Comparison of ENCODE assay signal across 23 mouse cellular contexts in the genomic region with DNA sequence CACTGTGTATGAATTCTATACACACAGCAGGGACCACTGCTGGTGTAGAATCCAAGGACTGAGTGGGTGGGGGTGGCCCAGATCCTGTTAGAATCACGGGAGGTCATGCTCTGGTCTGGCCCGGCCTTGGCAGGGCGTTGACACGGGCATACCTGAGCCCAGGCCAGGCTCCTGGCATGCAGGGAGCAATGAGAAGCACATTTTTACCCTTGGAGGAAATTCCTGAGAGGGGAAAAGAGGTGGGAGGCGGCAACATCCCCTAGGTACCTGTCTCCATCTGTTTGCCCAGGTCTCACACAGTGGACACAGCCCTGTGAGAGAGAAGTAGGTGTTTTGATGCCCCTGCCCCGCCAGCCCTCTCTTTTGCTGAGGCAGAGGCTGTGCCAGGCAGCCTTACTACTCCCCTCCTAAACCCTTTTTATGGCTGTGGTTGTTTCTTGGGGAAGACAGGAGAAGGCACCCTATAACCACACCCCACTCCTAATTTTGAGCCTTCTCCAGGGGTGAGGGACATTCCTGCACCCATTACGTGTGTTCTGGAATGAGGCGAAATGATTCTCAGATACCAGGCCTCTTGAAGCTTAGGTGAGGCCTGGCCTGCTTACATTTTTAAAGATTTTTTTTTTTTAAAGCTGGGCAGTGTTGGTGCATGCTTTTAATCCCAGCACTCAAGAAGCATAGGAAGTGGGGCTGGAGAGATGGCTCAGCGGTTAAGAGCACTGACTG. TPM values are rescaled to one million over a fixed set of nuclear protein-coding genes. Genes with fewer than 3 reads are reported as not detected.
DNase-seq lines count a peak whose midpoint lies in the region; ATAC-seq and TF ChIP-seq lines count a peak whose summit lies in the region.
"Had no signal": no experiment of that assay in that cellular context is flagged by ENCODE, and none has a peak within 500 bp of the region (broad histone marks: within the 10 kb centered on the region; RNA-seq: fewer than 3 reads in every experiment).

No protein-coding gene starts in this region.

- intact Hi-C loops in left cerebral cortex, adult 2 months (cut with DNase I) = no loop called here
- intact Hi-C loops in left cerebral cortex, postnatal 36 days (cut with DNase I) = loop anchor here (10.0 kb wide), 1 partner anchor 219 kb away; no protein-coding TSS in a partner anchor

- H3K9ac ChIP-seq in liver, postnatal 0 days (replicated peaks) = no peak overlapping the region
- H3K9ac ChIP-seq: lung, embryonic 14.5 days; neural tube, embryonic 12.5 days had no signal

- no peaks in the 10 kb centered on the region for H3K9me3 ChIP-seq in limb, embryonic 10.5 days (replicated peaks)
- H3K9me3 ChIP-seq in liver, postnatal 0 days (ENCODE audit: low read length) = no peaks in the 10 kb centered on the region
- H3K9me3 ChIP-seq: embryonic facial prominence, embryonic 10.5 days; hindbrain, embryonic 13.5 days; midbrain, embryonic 12.5 days; neural tube, embryonic 12.5 days had no signal

- H3K4me1 ChIP-seq in limb, embryonic 10.5 days = peaks cover 35% of the 10 kb centered on the region
- peaks cover 2% of the 10 kb centered on the region; the same call in 1 of the 2 replicates for H3K4me1 ChIP-seq in liver, postnatal 0 days (ENCODE audit: insufficient read depth)

- no peak overlapping the region for H3K4me3 ChIP-seq in left cerebral cortex, adult 2 months
- no peak overlapping the region for H3K4me3 ChIP-seq in C2C12 (ENCODE audit: insufficient read depth, poor library complexity, severe bottlenecking)
- no peak overlapping the region for H3K4me3 ChIP-seq in limb, embryonic 10.5 days
- H3K4me3 ChIP-seq in liver, postnatal 0 days (ENCODE audit: low read depth, low read length) = no peak overlapping the region
- H3K4me3 ChIP-seq: embryonic facial prominence, embryonic 10.5 days; hindbrain, embryonic 13.5 days; neural tube, embryonic 12.5 days had no signal

- no peaks in the 10 kb centered on the region for H3K36me3 ChIP-seq in C2C12 (ENCODE audit: control insufficient read depth, insufficient read depth)
- H3K36me3 ChIP-seq in limb, embryonic 10.5 days = no peaks in the 10 kb centered on the region
- H3K36me3 ChIP-seq in liver, postnatal 0 days (replicated peaks; ENCODE audit: insufficient read depth, low read length) = no peaks in the 10 kb centered on the region
- H3K36me3 ChIP-seq: embryonic facial prominence, embryonic 10.5 days; midbrain, embryonic 12.5 days; neural tube, embryonic 12.5 days had no signal

- DNase-seq in left cerebral cortex, adult 2 months (ENCODE audit: extremely low spot score in 1 of 2, low spot score in 2 of 2) = no peak
- no peak for DNase-seq in left cerebral cortex, postnatal 36 days (ENCODE audit: low spot score in 2 of 2)
- no peak for DNase-seq in limb, embryonic 10.5 days (ENCODE audit: low spot score)
- DNase-seq in lung, postnatal 4 days = peak; percentile 34 to 78
- DNase-seq in T-cell, adult 2 months (ENCODE audit: low spot score) = no peak
- no peak for DNase-seq in liver, postnatal 0 days
- DNase-seq: gastrocnemius, postnatal 36 days; heart, postnatal 14 days; kidney, postnatal 10 days; layer of hippocampus, adult 9-11 months; liver; lung, embryonic 14.5 days; right cerebral cortex, adult 18-20 months; thymus, adult 2 months had no signal

- H3K4me2 ChIP-seq in liver, postnatal 0 days (ENCODE audit: low read depth, low read length) = no peak overlapping the region
- H3K4me2 ChIP-seq: heart, embryonic 11.5 days; lung, embryonic 14.5 days had no signal

- no peaks in the 10 kb centered on the region for H3K79me2 ChIP-seq in C2C12 (ENCODE audit: control insufficient read depth, insufficient read depth)

- 88% methylated on average over 9 of the region's 9 CpGs for WGBS in limb, embryonic 10.5 days
- WGBS in liver, postnatal 0 days (ENCODE audit: insufficient replicate concordance) = 82% methylated on average over 9 of the region's 9 CpGs

- H3ac ChIP-seq in C2C12 (ENCODE audit: control insufficient read depth, insufficient read length, low read depth) = peak overlapping the region; percentile 26

- no peaks in the 10 kb centered on the region for H3K79me3 ChIP-seq in C2C12 (ENCODE audit: low read depth)

- TF ChIP-seq EP300 in liver, postnatal 0 days (IDR thresholded peaks at IDR 0.05; ENCODE audit: low read depth) = no peak

- no peaks in the 10 kb centered on the region for H3K27me3 ChIP-seq in C2C12 (ENCODE audit: control insufficient read depth, insufficient read depth, insufficient read length)
- H3K27me3 ChIP-seq in limb, embryonic 10.5 days (ENCODE audit: low read depth, poor library complexity, severe bottlenecking) = peaks cover 49% of the 10 kb centered on the region
- peaks cover 17% of the 10 kb centered on the region for H3K27me3 ChIP-seq in liver, postnatal 0 days (ENCODE audit: insufficient read depth, low read length)
- H3K27me3 ChIP-seq: hindbrain, embryonic 13.5 days; neural tube, embryonic 12.5 days had no signal

- peak overlapping the region; percentile 44; the same call in 1 of the 2 replicates for H3K27ac ChIP-seq in left cerebral cortex, adult 2 months
- 0 out of 2 replicates have a peak overlapping the region, but pooled peaks have one; percentile 10 for H3K27ac ChIP-seq in limb, embryonic 10.5 days
- H3K27ac ChIP-seq in liver, postnatal 0 days (ENCODE audit: low read depth) = no peak overlapping the region
- H3K27ac ChIP-seq: embryonic facial prominence, embryonic 10.5 days; neural tube, embryonic 12.5 days had no signal

- no peak for ATAC-seq in liver, postnatal 0 days
- ATAC-seq: forebrain, embryonic 14.5 days; intestine, embryonic 16.5 days had no signal

- no peak for TF ChIP-seq CTCF in left cerebral cortex, adult 2 months (IDR thresholded peaks at IDR 0.05)
- no peak for TF ChIP-seq CTCF in C2C12 (IDR thresholded peaks at IDR 0.05; ENCODE audit: control insufficient read depth, insufficient read depth, insufficient read length)
- no peak for TF ChIP-seq CTCF in liver, postnatal 0 days (IDR thresholded peaks at IDR 0.05; ENCODE audit: low read depth)

TF ChIP-seq in C2C12, 6 proteins besides CTCF, POLR2A, EP300 and RAD21:
- TF ChIP-seq CEBPB (IDR thresholded peaks at IDR 0.05; ENCODE audit: low read depth) = no peak
- no peak for TF ChIP-seq MYOG (IDR thresholded peaks at IDR 0.05; ENCODE audit: control insufficient read depth, extremely low read depth, insufficient read length)
- no peak for TF ChIP-seq MAX (IDR thresholded peaks at IDR 0.05)

RNA-seq across cellular contexts. Expression of a gene that starts 8.1 kb away (rescaled TPM):
- total RNA-seq in left cerebral cortex, adult 2 months (2021) = 100 to 1,000 TPM; 541 to 578 TPM
- total RNA-seq in left cerebral cortex, postnatal 36 days (2021) = 100 to 1,000 TPM; 562 to 569 TPM
- 12.1 TPM for polyA plus RNA-seq in C2C12 (2012; fragmentation: generic; extraction: Trizol)
- polyA plus RNA-seq in limb, embryonic 10.5 days (2016; fragmentation: Nextera tagmentation; extraction: Ambion mirVana) = 1.1 and 2.0 TPM in 2 replicates
- polyA plus RNA-seq in liver, postnatal 0 days (2015; fragmentation: Nextera tagmentation; extraction: Ambion mirVana) = 0.09 and 0.11 TPM in 2 replicates
- total RNA-seq: MEL had no signal

Comparison
In these comparisons a context has a peak if more than half of its experiments do, and no peak if none do; other contexts are left out.
1. DNase-seq: peak in lung, postnatal 4 days (2 of 2); none in left cerebral cortex, adult 2 months (0 of 2), left cerebral cortex, postnatal 36 days (0 of 2), limb, embryonic 10.5 days (single experiment), T-cell, adult 2 months (single experiment) and liver, postnatal 0 days (single experiment).